Mouse (Mus musculus): ENCODE measurements at regions not wholly inside any gene's neighbourhood (a gene's known extent, or its start where the extent isn't known, plus 50 kb on each side); places are given as distances from the start of the nearest gene placed in this dataset.

GRCm38 (mm10) chr13:101955806-101956418 lies 187.9 kb upstream of the Pik3r1 start:
- TF ChIP-seq EP300 (IDR thresholded peaks at IDR 0.05; ENCODE audit: low read depth): no peak
- no peak for TF ChIP-seq CTCF (IDR thresholded peaks at IDR 0.05; ENCODE audit: low read depth)

All from liver, postnatal 0 days (tissue).